Mouse (Mus musculus): ENCODE measurements around the gene Akt1.

The Akt1 gene

DNA sequence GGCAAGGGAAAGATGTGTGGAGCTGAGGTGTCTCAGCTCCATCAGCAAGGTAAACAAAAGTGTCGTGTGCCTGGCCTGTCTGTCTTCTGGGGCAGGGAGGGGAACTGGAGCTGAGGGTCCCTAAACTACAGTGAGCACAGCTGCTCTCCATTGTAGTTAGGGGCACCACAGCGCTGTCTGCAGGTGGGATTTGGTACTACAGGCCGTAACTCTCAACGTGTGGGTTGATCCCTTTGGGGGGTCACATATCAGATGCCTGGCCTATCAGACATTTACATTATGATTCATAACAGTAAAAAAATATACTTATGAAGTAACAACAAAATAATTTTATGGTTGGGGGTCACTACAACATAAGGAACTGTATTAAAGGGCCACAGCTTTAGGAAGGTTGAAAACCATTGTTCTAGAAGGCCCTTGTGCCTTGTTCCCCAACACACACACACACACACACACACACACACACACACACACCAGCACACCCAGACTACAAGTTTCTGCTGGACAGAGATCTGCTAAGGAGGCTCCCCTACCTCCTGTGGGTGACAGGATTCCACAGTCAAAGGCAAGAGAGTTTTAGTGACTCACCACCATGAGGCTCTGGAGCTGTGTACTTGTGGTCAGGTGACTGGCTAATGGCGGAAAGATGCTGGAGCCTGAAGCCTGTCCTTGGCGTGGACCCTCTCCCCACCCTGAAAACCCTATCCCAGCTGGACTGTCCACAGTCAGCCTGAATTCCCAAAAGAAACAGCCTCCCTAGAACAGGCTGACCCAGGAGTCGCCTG lies 47.4 kb downstream of the Akt1 start:
- DNase-seq, result no peak

DNA sequence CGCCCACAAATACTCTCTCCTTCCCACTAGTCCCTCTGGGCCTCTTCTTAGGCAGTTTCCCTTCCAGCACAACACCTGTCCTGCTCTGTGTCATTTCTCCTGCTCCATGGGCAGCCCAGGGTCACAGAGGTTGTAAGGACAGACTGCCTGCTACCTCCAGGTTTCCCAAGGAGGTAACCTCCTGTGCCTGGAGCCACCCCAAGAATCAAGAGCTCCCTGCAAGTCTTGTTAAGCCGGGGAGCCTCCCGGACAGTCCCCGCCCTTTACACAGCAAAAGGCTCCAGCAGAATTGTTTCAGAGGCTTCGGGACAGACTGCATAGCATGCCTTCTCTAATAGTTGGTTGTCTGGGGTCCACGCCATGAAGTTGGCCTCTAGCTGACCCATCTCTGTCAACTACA lies 48.2 kb downstream of the Akt1 start:
- no peak for DNase-seq

DNA sequence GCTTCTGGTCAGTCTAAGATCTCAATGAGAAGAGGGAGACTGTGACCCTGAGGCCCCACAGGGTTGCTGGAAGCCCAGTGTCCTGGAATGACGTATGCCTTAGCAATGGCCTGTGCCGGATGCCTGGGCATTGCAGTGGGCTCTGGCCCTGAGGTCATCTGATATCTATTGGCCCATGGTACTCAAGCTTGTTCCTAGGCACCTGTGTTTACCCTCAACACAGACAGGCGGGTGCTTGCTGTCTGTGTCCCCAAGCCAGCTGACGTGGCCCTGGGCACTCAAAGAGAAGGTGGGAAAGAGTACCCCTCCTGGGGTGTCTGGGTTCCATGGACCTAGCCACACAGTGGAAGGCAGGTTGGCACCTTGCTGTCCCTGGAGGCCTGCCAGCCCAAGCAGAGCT lies 49.0 kb downstream of the Akt1 start:
- DNase-seq, result peak; percentile 94

DNA sequence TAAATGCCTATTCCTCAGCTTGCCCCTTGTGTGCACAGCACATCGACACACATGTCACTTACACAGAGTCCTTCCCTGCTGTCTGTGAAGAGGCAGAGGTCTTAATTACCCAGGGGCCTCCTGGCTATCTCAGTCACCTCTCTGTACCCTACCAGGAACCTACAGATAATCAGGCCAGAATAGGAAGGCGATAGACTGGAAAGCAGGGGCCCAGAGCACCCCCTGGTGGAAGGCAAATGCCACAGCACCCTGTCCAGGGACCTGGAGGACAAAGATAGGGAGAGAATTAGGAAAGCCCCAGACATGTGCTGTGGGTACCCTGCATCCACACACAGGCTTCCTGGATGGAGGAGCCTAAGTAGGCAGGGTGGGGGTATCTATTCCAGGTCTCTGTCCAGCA lies 50.9 kb downstream of the Akt1 start:
- no peak for DNase-seq

DNA sequence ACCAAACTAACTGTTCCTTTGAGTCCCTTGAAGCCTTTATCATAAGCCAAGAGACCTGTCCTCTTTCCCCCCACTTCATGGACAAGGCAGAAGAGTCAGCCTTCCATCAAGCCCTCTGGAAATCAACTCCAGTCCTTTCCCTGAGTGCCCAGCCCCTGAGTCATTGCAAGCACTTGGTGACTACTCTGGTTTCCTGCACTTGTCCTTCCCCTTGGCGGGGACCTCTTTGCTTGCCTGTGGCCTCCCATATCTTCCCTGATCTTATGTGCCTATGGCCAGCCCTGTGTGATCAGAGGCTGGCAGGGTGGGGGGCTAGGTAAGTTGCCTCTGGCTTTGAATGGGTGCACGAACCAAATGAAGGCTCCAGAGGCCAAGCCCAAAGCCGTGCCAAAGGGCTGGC lies 52.8 kb downstream of the Akt1 start:
- no peak for DNase-seq

DNA sequence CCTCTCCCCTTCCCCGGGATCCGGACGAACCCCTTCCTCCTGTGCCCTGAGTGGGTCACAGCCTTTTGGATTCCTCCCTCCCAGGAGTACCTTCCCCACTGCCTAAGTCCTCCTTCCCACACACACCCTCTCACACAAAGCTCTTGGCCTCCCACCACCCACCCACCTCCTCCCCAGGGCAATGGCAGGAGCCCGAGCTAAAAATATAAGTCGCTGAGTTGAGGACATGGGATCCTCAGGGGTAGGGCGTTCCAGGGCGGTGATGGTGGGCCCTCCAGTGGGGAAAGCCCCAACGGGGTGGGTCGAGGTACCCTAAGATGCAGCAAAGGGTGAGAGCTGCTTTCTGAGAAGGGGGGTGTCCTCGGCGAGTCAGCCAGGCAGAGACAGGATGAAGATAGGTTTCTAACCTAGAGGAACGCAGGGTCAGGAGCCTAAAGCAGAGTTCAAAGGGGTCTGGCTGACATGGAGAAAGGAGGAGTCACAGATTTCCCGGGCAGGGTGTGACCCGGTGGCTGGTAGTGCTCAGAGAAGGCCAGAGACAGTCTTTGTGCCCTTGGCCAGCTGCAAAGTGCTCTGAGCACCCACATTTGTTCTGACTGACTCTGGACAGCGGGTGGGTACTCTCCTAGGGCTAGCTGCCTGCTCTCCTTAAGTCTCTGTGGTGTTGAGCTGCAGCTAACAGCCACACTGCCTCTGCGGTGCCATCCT lies 54.2 kb downstream of the Akt1 start:
- DNase-seq, result peak; percentile 98

DNA sequence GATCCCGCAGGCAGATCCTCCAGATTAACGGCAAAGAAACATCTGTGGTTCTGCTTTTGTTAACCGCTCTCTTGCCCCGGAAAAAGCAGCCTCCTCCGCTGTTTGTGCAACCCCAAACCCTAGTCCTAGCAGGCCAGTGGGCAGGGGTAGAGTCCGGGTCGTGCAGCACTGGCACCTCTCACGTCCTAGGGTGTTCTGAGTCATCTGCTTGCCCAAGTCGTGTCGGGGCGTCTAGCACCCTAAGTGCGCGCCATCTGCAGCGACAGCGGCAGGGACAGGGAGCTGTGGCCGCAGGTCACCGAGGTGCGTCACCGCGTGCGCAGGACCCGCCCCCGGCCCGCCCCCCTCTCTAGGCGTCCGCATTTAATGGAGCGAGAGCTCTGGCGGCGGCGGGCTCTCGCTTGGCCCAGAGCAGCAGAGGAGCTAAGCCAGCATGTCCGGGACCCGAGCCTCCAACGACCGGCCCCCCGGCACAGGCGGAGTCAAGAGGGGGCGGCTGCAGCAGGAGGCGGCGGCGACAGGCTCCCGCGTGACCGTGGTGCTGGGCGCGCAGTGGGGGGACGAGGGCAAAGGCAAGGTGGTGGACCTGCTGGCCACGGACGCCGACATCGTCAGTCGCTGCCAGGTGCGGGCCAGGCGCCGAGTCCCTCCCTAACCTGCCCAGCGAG lies 54.9 kb downstream of the Akt1 start, which contains the start of gene Adssl1:
Gene Adssl1 (plus strand): TSS at position 360 of the 668 bp plus-strand sequence.
- DNase-seq, result peak; percentile 99

DNA sequence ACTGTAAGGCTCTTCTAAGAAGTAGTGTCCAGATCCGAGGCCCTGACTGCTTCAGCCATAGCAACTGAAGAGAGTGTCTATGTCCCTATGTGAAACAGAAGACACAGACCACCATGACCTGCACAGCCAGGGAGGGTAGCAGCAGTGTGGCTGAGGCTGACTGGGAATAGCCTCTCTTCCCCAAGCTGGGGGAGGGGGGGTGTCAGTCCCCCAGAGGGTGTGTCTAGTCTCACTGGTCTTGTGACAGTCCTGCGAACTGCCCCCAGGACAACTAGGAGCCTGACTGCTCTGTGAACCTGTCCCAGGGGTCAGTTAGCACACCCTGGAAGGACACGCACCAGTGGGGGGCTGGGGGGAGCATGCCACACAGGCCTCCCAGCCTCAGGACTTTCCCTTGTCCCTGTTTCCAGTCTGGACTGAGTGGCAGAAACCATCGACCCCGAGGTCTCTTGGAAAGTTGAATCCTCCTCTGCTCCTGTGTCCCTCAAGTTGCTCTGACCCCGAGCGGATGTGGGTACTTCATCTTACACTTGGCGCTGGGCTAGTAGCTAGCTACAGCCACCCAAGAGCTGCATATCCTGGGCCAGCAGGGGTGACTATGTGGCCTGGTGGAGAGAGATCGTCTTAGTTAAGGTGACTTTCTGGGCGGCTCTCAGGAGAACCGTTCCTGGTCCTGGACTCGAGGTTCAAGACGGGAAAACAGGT lies 55.6 kb downstream of the Akt1 start:
- peak; percentile 98 for DNase-seq

DNA sequence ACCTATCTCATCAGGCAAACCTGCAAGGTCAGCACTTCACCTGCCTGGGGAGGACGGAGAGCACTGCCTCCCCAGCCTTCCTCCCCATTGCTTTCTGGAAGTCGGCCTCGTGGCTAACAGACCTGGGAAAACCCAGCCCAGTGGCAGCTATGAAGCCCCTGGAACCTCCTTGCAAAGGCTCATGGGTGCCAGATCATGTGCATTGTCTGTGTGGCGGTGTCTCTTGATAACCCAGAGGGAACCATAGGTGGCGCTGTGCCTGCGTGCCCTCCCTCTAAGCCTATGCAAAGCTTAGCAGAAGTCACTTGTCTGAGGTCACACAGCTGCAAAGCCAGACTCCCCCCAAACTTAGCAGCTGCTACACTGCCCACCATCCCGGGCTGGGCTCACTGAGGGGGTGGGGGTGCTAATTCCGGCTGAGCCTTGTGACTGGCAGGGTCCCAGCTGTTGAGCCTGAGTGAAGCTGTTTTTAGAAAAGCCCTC lies 56.7 kb downstream of the Akt1 start:
- peak; percentile 99 for DNase-seq

DNA sequence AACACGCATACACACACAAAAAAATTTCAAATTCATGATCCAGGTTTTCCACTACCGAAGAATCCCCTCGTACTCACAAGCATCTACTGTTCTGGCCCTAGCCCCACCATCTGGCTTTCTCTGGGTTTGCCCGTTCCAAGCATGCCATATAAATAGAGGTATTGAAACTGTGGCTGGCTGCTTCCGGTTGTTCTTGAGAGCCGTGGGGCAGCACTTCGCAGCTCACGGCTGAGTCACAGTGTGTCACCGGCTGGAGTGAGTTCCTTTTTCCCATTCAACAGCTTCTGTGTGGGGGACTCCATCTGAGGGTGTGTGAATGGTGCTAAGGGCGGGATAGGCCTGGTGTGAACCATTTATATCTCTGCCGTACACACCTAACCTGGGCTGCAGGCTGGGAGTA lies 57.5 kb downstream of the Akt1 start:
- peak; percentile 96 for DNase-seq

DNA sequence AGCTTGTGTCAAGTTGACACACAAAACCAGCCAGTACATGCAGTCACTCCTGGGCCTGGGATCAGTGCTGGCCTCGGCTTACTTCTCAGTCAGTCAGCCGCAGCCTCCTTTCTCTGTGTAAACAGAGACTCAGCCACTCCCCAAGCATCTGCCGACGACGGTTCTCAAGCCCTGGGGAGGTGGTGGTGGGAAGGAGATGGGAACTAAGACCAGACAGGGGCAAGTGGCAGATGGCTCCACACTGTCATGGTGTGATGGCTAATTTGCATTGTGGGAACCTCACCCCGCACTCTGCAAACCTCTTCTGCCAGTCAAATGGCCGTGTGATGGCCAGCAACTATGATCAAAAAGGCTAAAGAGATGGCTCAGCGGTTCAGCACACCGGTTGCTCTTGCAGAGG lies 58.0 kb downstream of the Akt1 start:
- DNase-seq, result no peak

DNA sequence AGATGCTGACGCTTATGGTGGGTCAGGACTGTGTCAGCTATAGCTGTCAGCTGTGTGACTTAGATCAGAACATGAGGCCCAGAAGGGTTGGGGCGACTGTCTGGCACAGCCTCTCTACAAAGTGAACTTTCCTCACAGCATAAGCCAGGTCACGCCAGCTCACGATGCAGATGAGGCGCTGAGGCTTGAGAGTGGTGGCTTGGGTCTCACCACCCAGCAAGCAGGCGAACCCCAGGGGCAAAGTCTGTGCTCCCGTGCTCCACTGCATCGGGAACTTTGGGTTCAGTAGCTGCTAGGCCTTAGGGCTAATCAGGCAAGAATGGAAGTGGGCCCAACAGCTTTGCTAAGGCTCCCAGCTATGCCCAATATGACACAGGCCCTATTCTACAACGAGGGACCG lies 65.7 kb downstream of the Akt1 start:
- no peak for DNase-seq

DNA sequence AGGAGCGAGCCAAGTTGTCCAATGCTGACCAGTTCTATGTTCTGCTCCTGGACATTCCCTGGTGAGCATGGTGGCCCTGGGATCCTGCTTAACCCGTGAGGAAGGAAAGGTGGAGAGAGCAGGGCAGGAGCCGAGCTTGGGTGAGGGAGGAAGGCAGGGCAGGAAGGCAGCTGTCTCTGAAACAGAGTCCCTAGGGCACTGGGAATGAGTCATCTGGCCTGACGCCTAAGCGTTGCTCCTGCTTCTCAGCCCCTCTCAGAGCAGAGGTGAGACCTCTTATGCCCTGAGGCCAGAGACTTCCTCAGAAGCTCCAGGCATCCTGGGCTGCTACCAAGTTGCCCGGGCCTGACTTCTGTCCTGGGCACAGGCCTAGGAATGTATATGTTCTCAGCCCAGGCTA lies 67.7 kb downstream of the Akt1 start:
- no peak for DNase-seq

DNA sequence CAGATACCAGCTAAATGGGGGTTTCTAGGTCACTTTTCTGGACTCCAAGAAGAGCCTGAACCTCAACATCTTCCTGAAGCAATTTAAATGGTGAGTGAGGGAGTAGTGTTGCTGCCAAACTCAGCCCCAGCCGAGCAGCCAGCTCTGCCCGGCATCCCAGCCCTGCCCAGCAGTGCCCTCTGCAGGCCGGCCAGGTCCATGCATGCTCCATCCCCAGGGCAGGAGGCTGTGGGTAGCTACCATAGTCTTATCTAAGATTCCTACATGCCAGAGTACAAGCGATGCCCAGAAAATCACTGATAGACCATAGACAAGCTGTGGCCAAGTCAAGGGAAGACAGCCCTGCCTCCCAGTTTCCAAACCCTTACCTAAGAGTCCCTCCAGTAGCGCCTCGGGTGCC lies 68.9 kb downstream of the Akt1 start:
- peak; percentile 97 for DNase-seq

DNA sequence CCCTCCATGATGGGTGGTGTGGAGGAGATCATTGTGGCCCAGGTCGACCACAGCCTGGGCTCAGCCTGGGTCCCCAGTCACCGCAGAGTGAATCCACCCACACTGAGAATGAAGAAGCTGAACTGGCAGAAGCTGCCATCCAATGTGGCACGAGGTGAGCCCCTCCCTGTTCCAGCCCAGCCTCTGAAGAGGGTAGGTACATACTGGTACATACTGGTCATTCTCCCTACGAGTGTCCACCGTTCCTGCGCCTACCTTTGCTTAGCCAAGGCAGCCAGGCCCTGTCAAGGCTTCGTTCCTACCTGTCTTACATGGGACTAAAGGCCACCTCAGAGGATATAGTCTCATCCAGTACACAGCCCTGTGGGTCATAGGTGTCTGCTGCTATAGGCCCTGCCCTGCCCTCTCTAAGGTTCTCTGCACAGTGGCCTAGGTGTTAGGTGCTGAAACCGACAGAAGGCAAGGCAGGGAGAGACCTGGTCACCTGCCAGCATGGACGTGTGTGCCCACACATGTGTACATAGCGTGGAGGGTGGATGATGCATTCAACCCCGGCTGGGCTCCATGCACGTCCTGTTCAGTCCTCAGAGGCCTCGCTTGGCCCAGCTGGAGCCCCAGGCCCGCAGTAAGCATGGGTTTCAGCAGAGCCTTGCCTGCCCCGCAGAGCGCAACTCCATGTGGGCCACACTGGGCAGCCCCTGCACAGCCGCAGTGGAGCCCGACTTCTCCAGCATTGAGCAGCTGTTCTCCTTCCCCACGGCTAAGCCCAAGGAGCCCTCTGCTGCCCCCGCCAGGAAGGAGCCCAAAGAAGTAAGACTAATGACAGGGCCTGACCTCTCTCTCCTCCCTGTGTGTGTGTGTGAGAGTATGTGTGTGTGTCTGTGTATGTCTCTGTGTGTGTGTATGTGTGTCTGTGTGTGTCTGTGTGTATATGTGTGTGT lies 69.7 kb downstream of the Akt1 start:
- no peak for DNase-seq

DNA sequence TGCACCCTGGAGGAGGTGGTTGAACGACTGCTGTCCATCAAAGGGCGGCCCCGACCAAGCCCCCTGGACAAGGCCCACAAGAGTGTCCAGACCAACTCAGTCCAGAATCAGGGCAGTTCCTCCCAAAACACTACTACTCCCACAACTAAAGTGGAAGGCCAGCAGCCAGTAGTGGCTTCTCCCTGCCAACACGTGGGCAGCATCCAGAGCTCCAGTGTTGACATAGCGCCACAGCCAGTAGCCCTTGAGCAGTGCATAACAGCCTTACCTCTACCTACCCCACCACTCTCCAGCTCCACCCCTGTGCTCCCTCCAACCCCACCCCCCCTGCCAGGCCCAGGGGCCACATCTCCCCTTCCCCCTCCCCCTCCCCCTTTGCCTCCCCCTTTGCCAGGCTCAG lies 70.7 kb downstream of the Akt1 start:
- DNase-seq, result no peak

Data from heart, adult 11 months (tissue).